Mouse (Mus musculus) megakaryocyte, embryonic 14.5 days (primary cell): ENCODE results near the gene Papln.

Experiments used
- FLI1 ChIP-seq: IDR thresholded peaks from 2 replicates; pipeline ENCODE4 v1.6.1; 2012; ENCODE audit warnings: low read length, inconsistent platforms, mixed read lengths
- GATA1 ChIP-seq: IDR thresholded peaks from 3 replicates; pipeline ENCODE4 v1.6.1; 2012; ENCODE audit warnings: mixed read lengths, low read length, inconsistent platforms, borderline replicate concordance

DNA sequence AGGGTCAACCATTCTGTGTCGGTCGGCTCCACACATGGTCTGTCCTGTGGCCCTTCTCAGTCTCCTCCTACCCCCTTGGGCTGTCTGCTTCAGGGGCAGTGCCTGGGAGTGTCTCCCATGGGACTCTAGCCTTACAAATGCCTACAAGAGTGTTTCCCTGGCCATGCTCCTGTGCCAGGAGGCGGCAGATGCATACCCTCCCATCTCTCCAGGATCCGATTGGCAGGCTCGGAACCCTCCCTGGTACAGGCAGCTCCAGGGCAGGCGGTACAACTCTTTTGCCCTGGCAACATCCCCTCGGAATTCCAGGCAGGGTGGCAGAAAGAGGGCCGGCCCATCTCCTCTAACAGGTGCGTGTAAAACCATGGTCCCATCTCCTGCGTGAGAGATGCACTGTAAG, 19.2 kb downstream of the Papln start:
- TF ChIP-seq FLI1: no peak
- no peak for TF ChIP-seq GATA1
